Mouse (Mus musculus) spleen, embryonic (tissue): ENCODE results near the gene Olfr816.
"Not testable (repeated sequence)": the region's sequence is repeated elsewhere in the genome, so short reads cannot be mapped to it uniquely, and the experiment has no call there.

ENCODE experiments used
- CTCF ChIA-PET: fragments of 350-600 bp; sonication (Branson Sonifier 250); formaldehyde crosslinking; loops from one replicate; lab custom pipeline; 2022; lab: Charles Lee

Olfr816 gene

DNA sequence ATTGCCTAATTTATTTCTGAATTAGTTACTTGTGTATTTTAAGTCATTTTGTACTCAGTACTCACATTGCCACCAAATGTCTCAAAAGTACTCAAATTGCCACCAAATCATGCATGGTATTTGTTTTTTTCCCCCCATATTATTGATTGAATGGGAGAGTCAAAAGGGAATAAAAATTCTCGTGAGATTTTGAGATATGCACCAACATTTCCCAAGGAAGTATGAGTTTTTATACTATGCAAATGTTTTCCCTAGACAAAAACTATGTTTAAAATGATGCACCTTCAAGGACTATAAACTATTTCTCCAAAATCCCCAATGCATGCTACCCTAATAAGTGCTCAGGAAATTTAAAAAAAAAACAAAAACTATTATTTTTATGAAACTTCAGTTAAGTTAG lies at the start of gene Olfr816:
Gene Olfr816, minus strand, starts transcription at position 101 of the 400 bp plus-strand sequence.
- CTCF ChIA-PET, result no interaction called here

DNA sequence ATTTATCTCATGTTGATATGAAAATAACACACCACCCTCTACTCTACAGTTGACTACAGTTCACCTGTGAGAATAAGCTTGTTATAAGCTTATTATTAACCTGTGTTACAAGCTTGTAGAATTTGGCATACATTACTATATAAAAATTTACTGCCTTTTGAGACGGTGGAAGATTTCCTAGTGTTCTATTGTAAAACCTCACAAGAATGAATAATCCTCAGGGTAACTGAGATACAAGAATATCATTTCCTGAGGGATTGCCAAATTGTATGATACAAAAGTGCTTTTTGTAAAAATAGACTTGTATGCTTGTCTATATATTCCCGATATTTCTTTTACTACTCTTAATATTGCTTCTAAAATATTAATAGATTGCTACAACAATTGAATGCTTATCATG lies 33.6 kb upstream of the Olfr816 start, which contains the start of gene Olfr818:
Gene Olfr818, minus strand, starts transcription at position 101 of the 400 bp plus-strand sequence.
- CTCF ChIA-PET, result no interaction called here

DNA sequence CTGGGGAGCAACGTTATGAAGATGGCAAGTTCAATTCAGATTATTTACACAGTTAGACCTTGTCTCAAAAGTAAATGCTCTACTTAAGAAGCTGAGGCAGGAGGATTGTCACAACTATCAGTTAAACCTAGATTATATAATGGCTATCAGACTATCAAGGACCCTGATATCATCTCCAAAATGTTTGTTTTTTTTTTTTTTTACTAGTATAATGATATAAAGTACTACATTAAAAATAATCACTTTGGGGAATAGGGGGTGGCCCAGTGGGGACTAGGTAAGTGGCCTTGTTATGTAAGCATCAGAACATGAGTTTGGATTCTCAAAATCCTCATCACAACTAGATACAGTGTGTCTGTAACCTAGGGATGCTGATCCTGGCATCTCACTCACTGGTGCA lies 9.6 kb downstream of the Olfr816 start, which contains the start of gene Olfr815:
Gene Olfr815, minus strand, starts transcription at position 101 of the 400 bp plus-strand sequence.
- CTCF ChIA-PET, result not testable (repeated sequence)

DNA sequence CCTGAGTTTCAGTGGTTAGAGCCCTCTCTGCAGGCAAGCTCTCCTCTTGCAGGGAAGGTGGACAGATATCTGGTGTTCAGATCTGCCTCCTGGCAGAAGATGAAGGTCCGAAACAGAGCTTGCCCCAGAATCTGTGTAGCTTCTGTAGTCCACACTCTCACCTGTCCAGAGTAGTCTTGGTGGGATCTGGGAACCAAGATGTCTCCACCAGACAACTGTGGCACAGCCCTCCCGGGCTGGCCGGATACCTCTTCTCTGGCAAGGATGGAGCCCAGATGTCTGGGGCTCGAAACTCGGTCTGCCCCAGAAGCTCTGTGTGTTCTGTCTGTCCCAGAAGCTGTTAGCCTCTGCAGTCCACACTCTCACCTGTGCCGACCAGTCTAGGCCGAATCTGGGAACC lies 29.5 kb downstream of the Olfr816 start:
- CTCF ChIA-PET, result no interaction called here

DNA sequence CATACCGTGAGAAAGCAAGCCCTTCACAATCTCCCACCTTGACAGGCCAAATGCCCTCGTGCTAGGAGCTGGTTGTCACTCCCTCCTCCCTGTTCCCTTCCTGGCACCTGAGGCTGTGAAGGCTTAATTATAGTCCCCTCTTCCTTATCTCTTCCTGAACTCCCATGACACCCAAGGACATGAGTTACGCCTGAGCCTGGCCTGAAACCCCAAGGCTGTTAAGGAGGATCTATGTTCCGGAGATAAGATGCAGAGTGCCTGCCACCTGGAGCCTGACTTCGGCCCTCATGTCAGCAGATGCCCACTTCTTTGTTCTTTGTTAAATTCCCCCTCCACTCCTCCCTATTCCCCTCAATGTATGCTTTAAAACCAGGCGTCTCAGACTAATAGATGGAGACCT lies 29.9 kb downstream of the Olfr816 start:
- CTCF ChIA-PET, result not testable (repeated sequence)

DNA sequence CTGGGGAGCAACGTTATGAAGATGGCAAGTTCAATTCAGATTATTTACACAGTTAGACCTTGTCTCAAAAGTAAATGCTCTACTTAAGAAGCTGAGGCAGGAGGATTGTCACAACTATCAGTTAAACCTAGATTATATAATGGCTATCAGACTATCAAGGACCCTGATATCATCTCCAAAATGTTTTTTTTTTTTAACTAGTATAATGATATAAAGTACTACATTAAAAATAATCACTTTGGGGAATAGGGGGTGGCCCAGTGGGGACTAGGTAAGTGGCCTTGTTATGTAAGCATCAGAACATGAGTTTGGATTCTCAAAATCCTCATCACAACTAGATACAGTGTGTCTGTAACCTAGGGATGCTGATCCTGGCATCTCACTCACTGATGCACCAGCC lies 35.6 kb downstream of the Olfr816 start, which contains the start of gene Olfr814:
Gene Olfr814, minus strand, starts transcription at position 101 of the 400 bp plus-strand sequence.
- CTCF ChIA-PET, result not testable (repeated sequence)
